Mouse (Mus musculus): ENCODE results near the gene Cmc1. TPM values are rescaled to one million over a fixed set of nuclear protein-coding genes. Genes with fewer than 3 reads are reported as not detected.
A peak's percentile ranks its signal among the peaks of the same experiment; 100 is the strongest.
"Not testable (repeated sequence)": the region's sequence is repeated elsewhere in the genome, so short reads cannot be mapped to it uniquely, and the experiment has no call there.

The Cmc1 gene
- total RNA-seq, 1 experiment from 2014 or later: 52.2 TPM

- ATAC-seq (replicated peaks in 1 of 2; ENCODE audit: insufficient read depth in 1 of 2, low FRiP score in 2 of 2, low TSS enrichment in 1 of 2, low read depth in 1 of 2, poor library complexity in 2 of 2, severe bottlenecking in 2 of 2): no peak
These were observed 4.7 kb upstream of the Cmc1 start for GRCm38 (mm10) chr9:118154666-118155065.

GRCm38 (mm10) chr9:118151221-118151507 is 1.2 kb upstream of the Cmc1 start:
- no peak for ATAC-seq (replicated peaks in 1 of 2; ENCODE audit: insufficient read depth in 1 of 2, low FRiP score in 2 of 2, low TSS enrichment in 1 of 2, low read depth in 1 of 2, poor library complexity in 2 of 2, severe bottlenecking in 2 of 2)

- peak in 1 of 2 experiments; percentile 38; a peak in 1 of 4 replicates for ATAC-seq (replicated peaks in 1 of 2; ENCODE audit: insufficient read depth in 1 of 2, low FRiP score in 2 of 2, low TSS enrichment in 1 of 2, low read depth in 1 of 2, poor library complexity in 2 of 2, severe bottlenecking in 2 of 2)
These were observed 648 bp upstream of the Cmc1 start for GRCm38 (mm10) chr9:118150429-118151220.

GRCm38 (mm10) chr9:118140356-118140755 is 9.6 kb downstream of the Cmc1 start:
- ATAC-seq (replicated peaks in 1 of 2; ENCODE audit: insufficient read depth in 1 of 2, low FRiP score in 2 of 2, low TSS enrichment in 1 of 2, low read depth in 1 of 2, poor library complexity in 2 of 2, severe bottlenecking in 2 of 2): not testable (repeated sequence)

- ATAC-seq (replicated peaks in 1 of 2; ENCODE audit: insufficient read depth in 1 of 2, low FRiP score in 2 of 2, low TSS enrichment in 1 of 2, low read depth in 1 of 2, poor library complexity in 2 of 2, severe bottlenecking in 2 of 2): no peak
These were observed 39.6 kb downstream of the Cmc1 start for GRCm38 (mm10) chr9:118110360-118110710.

GRCm38 (mm10) chr9:118109697-118110359 is 40.1 kb downstream of the Cmc1 start:
- peak in 1 of 2 experiments; percentile 17; a peak in 1 of 4 replicates for ATAC-seq (replicated peaks in 1 of 2; ENCODE audit: insufficient read depth in 1 of 2, low FRiP score in 2 of 2, low TSS enrichment in 1 of 2, low read depth in 1 of 2, poor library complexity in 2 of 2, severe bottlenecking in 2 of 2)

- no peak for ATAC-seq (replicated peaks in 1 of 2; ENCODE audit: insufficient read depth in 1 of 2, low FRiP score in 2 of 2, low TSS enrichment in 1 of 2, low read depth in 1 of 2, poor library complexity in 2 of 2, severe bottlenecking in 2 of 2)
These were observed 41.4 kb downstream of the Cmc1 start for GRCm38 (mm10) chr9:118108527-118109011.

GRCm38 (mm10) chr9:118101802-118102201 is 48.2 kb downstream of the Cmc1 start:
- ATAC-seq (replicated peaks in 1 of 2; ENCODE audit: insufficient read depth in 1 of 2, low FRiP score in 2 of 2, low TSS enrichment in 1 of 2, low read depth in 1 of 2, poor library complexity in 2 of 2, severe bottlenecking in 2 of 2): no peak

GRCm38 (mm10) chr9:118100484-118100883 is 49.5 kb downstream of the Cmc1 start:
- ATAC-seq (replicated peaks in 1 of 2; ENCODE audit: insufficient read depth in 1 of 2, low FRiP score in 2 of 2, low TSS enrichment in 1 of 2, low read depth in 1 of 2, poor library complexity in 2 of 2, severe bottlenecking in 2 of 2): no peak

- peak; percentile 53 to 60; a peak in 2 of 4 replicates for ATAC-seq (replicated peaks in 1 of 2; ENCODE audit: insufficient read depth in 1 of 2, low FRiP score in 2 of 2, low TSS enrichment in 1 of 2, low read depth in 1 of 2, poor library complexity in 2 of 2, severe bottlenecking in 2 of 2)
These were observed 50.6 kb downstream of the Cmc1 start for GRCm38 (mm10) chr9:118099395-118099794.

GRCm38 (mm10) chr9:118083834-118084233 is 66.1 kb downstream of the Cmc1 start:
- ATAC-seq (replicated peaks in 1 of 2; ENCODE audit: insufficient read depth in 1 of 2, low FRiP score in 2 of 2, low TSS enrichment in 1 of 2, low read depth in 1 of 2, poor library complexity in 2 of 2, severe bottlenecking in 2 of 2): no peak

GRCm38 (mm10) chr9:118082575-118083431 is 67.2 kb downstream of the Cmc1 start:
- peak; percentile 85 to 90 for ATAC-seq (replicated peaks in 1 of 2; ENCODE audit: insufficient read depth in 1 of 2, low FRiP score in 2 of 2, low TSS enrichment in 1 of 2, low read depth in 1 of 2, poor library complexity in 2 of 2, severe bottlenecking in 2 of 2)

- ATAC-seq (replicated peaks in 1 of 2; ENCODE audit: insufficient read depth in 1 of 2, low FRiP score in 2 of 2, low TSS enrichment in 1 of 2, low read depth in 1 of 2, poor library complexity in 2 of 2, severe bottlenecking in 2 of 2): no peak
These were observed 76.6 kb downstream of the Cmc1 start for GRCm38 (mm10) chr9:118073358-118073757.

- no peak for ATAC-seq (replicated peaks in 1 of 2; ENCODE audit: insufficient read depth in 1 of 2, low FRiP score in 2 of 2, low TSS enrichment in 1 of 2, low read depth in 1 of 2, poor library complexity in 2 of 2, severe bottlenecking in 2 of 2)
These were observed 77.9 kb downstream of the Cmc1 start for GRCm38 (mm10) chr9:118072101-118072500.

GRCm38 (mm10) chr9:118071337-118071736 is 78.6 kb downstream of the Cmc1 start:
- ATAC-seq (replicated peaks in 1 of 2; ENCODE audit: insufficient read depth in 1 of 2, low FRiP score in 2 of 2, low TSS enrichment in 1 of 2, low read depth in 1 of 2, poor library complexity in 2 of 2, severe bottlenecking in 2 of 2): no peak

GRCm38 (mm10) chr9:118070442-118070841 is 79.5 kb downstream of the Cmc1 start:
- no peak for ATAC-seq (replicated peaks in 1 of 2; ENCODE audit: insufficient read depth in 1 of 2, low FRiP score in 2 of 2, low TSS enrichment in 1 of 2, low read depth in 1 of 2, poor library complexity in 2 of 2, severe bottlenecking in 2 of 2)

- no peak for ATAC-seq (replicated peaks in 1 of 2; ENCODE audit: insufficient read depth in 1 of 2, low FRiP score in 2 of 2, low TSS enrichment in 1 of 2, low read depth in 1 of 2, poor library complexity in 2 of 2, severe bottlenecking in 2 of 2)
These were observed 90.9 kb downstream of the Cmc1 start for GRCm38 (mm10) chr9:118059101-118059500.

- ATAC-seq (replicated peaks in 1 of 2; ENCODE audit: insufficient read depth in 1 of 2, low FRiP score in 2 of 2, low TSS enrichment in 1 of 2, low read depth in 1 of 2, poor library complexity in 2 of 2, severe bottlenecking in 2 of 2): 0 out of 4 replicates have a peak, but pooled peaks of 1 of the 2 experiments have one; percentile 36
These were observed 96.7 kb downstream of the Cmc1 start for GRCm38 (mm10) chr9:118053286-118053685.

Data from hematopoietic stem cell, adult 5-6 weeks (primary cell).